Mouse (Mus musculus) urinary bladder, postnatal 0 days (tissue): ENCODE measurements around the gene Olfr629. TPM values are rescaled to one million over a fixed set of nuclear protein-coding genes. Genes with fewer than 3 reads are reported as not detected.

Source experiments
- polyA plus RNA-seq: library from polyadenylated mRNA; unstranded; fragments of >200 nt; fragmentation: Nextera tagmentation; extraction: Ambion mirVana; gene quantifications from 2 replicates; pipeline ENCODE4 v1.2.1, GENCODE M21; 2015

Gene Olfr629
- not detected in 2 replicates for polyA plus RNA-seq

DNA sequence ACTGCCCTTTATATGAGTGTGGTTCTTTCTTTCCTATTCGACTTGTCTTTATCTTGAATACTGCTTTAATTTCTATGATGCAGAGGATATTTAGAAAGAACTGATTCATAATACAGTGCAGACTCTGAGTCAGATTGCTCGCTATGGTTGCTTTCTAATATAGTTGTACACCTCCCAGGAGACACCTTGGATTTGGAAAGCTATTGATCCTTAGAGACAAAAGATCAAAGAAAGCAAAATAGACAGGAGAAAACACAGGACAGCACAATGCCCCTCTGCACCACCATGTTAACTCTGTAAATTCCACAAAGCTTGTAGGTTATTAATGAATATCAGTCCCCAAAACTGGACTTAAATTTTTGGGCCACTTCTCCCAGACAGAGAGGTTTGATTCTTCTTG lies at the start of gene Olfr629:
Olfr629 (minus strand) TSS at position 101 of the 400 bp plus-strand sequence.

GRCm38 (mm10) chr7:103791721-103792120 lies 47.0 kb upstream of the Olfr629 start, which contains the start of gene Olfr67:
Olfr67 (minus strand) TSS chr7:103791821.

GRCm38 (mm10) chr7:103779598-103779997 lies 34.9 kb upstream of the Olfr629 start, which contains the start of gene Olfr68:
Olfr68 (minus strand) TSS chr7:103779698.

DNA sequence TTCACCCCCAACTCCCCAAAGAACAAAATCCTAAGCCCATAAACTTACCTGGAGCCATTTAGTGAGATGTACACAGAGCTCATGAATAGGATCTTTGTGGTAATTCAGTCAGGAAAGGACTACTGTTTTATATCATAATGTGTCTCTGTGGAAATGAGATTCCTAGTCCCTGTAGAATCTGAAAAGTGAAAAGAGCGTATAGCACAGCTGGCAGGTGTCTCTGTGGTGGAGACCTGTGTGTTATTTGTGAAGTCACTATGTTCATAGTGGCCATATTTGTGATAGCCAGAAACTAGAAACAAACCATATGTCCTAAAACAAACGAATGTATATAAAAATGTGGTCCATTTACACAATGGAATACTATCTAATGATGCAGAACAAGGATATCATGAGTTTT lies 26.8 kb upstream of the Olfr629 start, which contains the start of gene Olfr69:
Olfr69 (minus strand) TSS at position 101 of the 400 bp plus-strand sequence.

DNA sequence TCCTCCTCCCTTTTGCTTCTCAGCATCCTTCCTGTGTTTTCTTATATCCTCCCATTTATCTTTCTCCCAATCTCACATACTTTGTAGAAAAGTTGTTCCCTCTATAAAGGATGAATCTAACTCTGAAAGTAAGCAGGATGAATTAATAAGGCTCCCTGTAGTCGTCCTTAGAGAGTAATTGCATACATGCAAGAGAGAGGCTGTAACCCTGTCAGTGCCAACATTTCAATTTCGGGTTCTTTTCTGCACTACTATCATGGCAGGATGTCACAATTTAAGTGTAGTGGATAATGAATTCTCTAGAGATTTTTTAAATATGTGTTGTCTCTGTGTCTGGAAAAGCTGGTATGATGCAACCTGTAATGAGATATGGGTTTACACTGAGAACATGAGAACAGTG lies 12.5 kb upstream of the Olfr629 start, which contains the start of gene Olfr630:
Olfr630 (minus strand) TSS at position 101 of the 400 bp plus-strand sequence.

DNA sequence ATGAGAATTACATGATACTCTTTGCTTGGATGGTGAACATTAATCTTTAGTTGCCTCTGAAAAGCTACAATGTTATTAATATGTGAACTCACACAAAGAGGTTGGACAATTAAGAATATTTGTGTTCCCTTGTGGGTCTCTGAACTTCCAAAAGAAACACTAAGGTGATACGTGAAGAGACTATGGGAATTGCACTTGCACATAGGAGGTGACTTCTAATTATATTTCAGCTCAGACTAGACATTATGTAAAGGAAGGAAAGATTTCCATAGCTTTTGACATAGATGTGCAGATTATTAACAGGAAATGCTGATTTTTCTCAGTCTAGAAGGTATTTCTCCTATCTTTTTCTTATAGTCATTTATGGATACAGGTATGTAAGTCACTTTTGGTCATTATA lies 14.7 kb downstream of the Olfr629 start, which contains the start of gene Olfr628:
Olfr628 (plus strand) TSS at position 301 of the 400 bp plus-strand sequence.

DNA sequence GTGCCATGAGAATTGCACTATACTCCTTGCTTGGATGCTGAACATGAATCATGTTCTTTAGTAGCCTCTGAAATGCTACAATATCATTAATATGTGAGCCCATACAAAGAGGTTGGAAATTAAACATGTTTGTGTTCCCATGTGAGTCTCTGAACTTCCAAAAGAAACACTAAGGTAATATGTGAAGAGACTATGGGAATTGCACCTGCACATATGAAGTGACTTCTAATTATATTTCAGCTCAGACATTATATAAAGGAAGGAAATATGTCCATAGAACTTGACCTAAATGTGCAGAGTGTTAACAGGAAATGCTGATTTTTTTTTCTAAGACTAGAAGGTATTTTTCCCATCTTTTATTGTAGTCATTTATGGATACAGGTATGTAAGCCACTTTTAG lies 30.4 kb downstream of the Olfr629 start, which contains the start of gene Olfr243:
Olfr243 (plus strand) TSS at position 301 of the 400 bp plus-strand sequence.

Other genes starting within 250 kb of the Olfr629 start
- not detected in 2 replicates for gene Olfr609, start 246.9 kb downstream of the Olfr629 start, polyA plus RNA-seq
- not detected in 2 replicates for gene Olfr610, start 232.8 kb downstream of the Olfr629 start, polyA plus RNA-seq
- not detected in 2 replicates for gene Olfr611, start 224.1 kb downstream of the Olfr629 start, polyA plus RNA-seq
- gene Olfr612, start 202.2 kb downstream of the Olfr629 start, polyA plus RNA-seq, result not detected in 2 replicates
- gene Olfr613, start 196.9 kb downstream of the Olfr629 start, polyA plus RNA-seq, result not detected in 2 replicates
- gene Olfr615, start 188.9 kb downstream of the Olfr629 start, polyA plus RNA-seq, result not detected in 2 replicates
- not detected in 2 replicates for gene Olfr616, start 175.8 kb downstream of the Olfr629 start, polyA plus RNA-seq
- not detected in 2 replicates for gene Olfr617, start 171.9 kb downstream of the Olfr629 start, polyA plus RNA-seq
- not detected in 2 replicates for gene Olfr618, start 154.8 kb downstream of the Olfr629 start, polyA plus RNA-seq
- gene Olfr619, start 144.4 kb downstream of the Olfr629 start, polyA plus RNA-seq, result not detected in 2 replicates
- not detected in 2 replicates for gene Olfr620, start 132.4 kb downstream of the Olfr629 start, polyA plus RNA-seq
- not detected in 2 replicates for gene Olfr622, start 102.2 kb downstream of the Olfr629 start, polyA plus RNA-seq
- gene Olfr623, start 81.2 kb downstream of the Olfr629 start, polyA plus RNA-seq, result not detected in 2 replicates
- 0.05 TPM in 1 of 2 replicates, not detected in the other for gene Olfr624, start 73.8 kb downstream of the Olfr629 start, polyA plus RNA-seq
- gene Olfr625-ps1, start 62.2 kb downstream of the Olfr629 start, polyA plus RNA-seq, result not detected in 2 replicates
- not detected in 2 replicates for gene Olfr243, start 30.3 kb downstream of the Olfr629 start, polyA plus RNA-seq
- not detected in 2 replicates for gene Olfr628, start 14.6 kb downstream of the Olfr629 start, polyA plus RNA-seq
- not detected in 2 replicates for gene Olfr630, start 12.4 kb upstream of the Olfr629 start, polyA plus RNA-seq
- not detected in 2 replicates for gene Olfr69, start 26.7 kb upstream of the Olfr629 start, polyA plus RNA-seq
- not detected in 2 replicates for gene Olfr68, start 34.8 kb upstream of the Olfr629 start, polyA plus RNA-seq
- gene Olfr67, start 46.9 kb upstream of the Olfr629 start, polyA plus RNA-seq, result not detected in 2 replicates
- 1,351 and 3,387 TPM in 2 replicates for gene Hbb-bt, start 69.1 kb upstream of the Olfr629 start, polyA plus RNA-seq
- 8,698 and 21,253 TPM in 2 replicates for gene Hbb-bs, start 83.2 kb upstream of the Olfr629 start, polyA plus RNA-seq
- not detected in 2 replicates for gene Hbb-bh2, start 95.6 kb upstream of the Olfr629 start, polyA plus RNA-seq
- gene Hbb-bh1, start 98.2 kb upstream of the Olfr629 start, polyA plus RNA-seq, result not detected in 2 replicates
- gene Hbb-y, start 108.3 kb upstream of the Olfr629 start, polyA plus RNA-seq, result 0.78 and 3.6 TPM in 2 replicates
- gene Olfr66, start 141.3 kb upstream of the Olfr629 start, polyA plus RNA-seq, result not detected in 2 replicates
- gene Olfr64, start 149.5 kb upstream of the Olfr629 start, polyA plus RNA-seq, result not detected in 2 replicates
- not detected in 2 replicates for gene Olfr65, start 158.5 kb upstream of the Olfr629 start, polyA plus RNA-seq
- gene Olfr631, start 183.9 kb upstream of the Olfr629 start, polyA plus RNA-seq, result not detected in 2 replicates
- not detected in 2 replicates for gene Olfr632, start 189.4 kb upstream of the Olfr629 start, polyA plus RNA-seq
- not detected in 2 replicates for gene Olfr633, start 199.5 kb upstream of the Olfr629 start, polyA plus RNA-seq
- gene Olfr635, start 226.2 kb upstream of the Olfr629 start, polyA plus RNA-seq, result not detected in 2 replicates